Mouse (Mus musculus) erythroid progenitor cell, adult 5-6 weeks (primary cell): ENCODE data around the gene Flot1. TPM values are rescaled to one million over a fixed set of nuclear protein-coding genes. Genes with fewer than 3 reads are reported as not detected.

Experiments
- ATAC-seq: replicated peaks from 2 replicates; pipeline ENCODE4 v1.8.0; 2016; ENCODE audit warnings: moderate number of reproducible peaks, mild to moderate bottlenecking, moderate TSS enrichment, inconsistent platforms; ENCODE audit not compliant: poor library complexity, low FRiP score, severe bottlenecking
- total RNA-seq, 2 experiments: library from RNA; stranded (forward) in 1 of 2; stranded (reverse) in 1 of 2; fragments of 150-400 nt in 1 of 2; fragments of 186-747, 209-891 nt in 1 of 2; gene quantifications; 2 replicates each; pipeline versions ENCODE4 v1.2.3 to v1.2.4; 2015 to 2017; ENCODE audit warnings: low replicate concordance in 2 of 2

Flot1 gene
- total RNA-seq, 2 experiments from 2014 or later, result 19.3 to 29.1 TPM

- ATAC-seq, result no peak
Measured at GRCm38 (mm10) chr17:35809395-35809794, 13.6 kb upstream of the Flot1 start.

DNA sequence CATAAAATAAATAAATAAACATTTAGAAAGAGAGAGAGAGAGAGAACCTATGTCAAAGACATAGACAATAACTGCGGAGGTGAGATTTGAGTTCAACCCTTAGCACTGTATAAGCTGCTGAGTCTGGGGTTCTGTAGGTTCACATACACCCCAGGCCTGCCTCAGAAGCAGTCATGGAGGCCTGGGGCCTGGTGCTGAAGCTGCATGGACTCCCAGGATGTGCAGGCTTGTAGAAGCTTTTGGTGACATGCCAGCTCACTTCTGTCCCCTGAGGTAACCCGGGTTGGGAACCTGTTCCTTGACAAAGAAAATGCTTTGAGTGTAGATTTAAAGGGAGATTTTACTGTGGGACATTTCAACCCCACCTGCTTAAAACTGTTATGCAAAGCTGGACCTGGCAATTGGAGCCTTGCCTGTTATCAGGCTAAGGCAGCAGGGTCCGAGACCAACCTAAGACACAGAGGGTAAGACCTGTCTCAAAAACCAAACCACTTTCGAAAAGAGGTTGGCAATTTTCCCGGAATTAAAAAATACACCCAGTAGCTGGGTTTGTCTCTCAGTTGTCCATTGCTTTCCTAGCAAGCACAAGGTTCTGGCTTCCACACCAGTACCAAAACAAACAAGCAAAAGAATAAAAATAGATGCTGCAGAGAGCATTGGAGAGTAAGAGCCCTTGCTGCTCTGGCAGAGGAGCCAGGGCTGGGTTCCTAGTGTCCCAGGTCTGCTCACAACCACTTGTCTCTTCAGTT is 12.0 kb upstream of the Flot1 start:
- ATAC-seq, result no peak

DNA sequence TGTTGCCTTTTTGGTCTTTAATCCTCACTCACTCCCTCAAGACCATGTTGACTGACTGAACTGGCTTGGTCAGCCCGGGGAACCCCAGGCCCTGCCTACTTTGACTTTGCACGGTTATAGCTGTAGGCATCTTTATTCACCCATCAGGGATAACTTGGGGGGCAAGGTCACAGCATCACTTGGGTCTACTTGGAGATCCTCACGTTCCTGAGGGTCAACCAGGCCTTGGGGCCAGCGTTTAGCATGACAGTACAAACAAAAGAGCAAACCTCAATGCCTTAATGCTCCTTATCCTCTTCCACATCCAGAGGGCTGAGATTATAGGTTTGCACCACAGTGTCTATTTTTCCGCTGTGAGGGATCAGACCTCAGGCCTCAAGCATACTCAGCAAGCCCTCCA is 10.7 kb upstream of the Flot1 start:
- no peak for ATAC-seq

DNA sequence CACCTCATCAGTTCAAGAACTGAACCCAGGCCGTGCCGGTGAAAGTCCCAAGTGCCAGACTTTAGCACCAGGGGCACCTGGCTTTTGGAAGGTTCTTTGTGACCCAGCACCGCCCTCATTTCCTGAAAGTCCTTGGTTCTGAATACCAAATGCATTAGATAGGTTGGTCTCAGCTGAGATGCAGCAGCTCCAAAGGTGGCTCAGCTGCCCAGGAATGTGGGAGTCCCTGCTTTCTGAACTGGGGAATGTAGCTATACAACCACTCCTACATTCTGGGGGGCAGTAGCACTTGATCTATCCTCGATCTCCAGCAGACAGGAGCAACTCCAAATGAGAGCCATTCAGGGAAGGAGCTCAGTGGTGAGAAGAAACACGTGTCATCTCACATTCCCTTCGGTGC is 10.3 kb upstream of the Flot1 start:
- no peak for ATAC-seq

DNA sequence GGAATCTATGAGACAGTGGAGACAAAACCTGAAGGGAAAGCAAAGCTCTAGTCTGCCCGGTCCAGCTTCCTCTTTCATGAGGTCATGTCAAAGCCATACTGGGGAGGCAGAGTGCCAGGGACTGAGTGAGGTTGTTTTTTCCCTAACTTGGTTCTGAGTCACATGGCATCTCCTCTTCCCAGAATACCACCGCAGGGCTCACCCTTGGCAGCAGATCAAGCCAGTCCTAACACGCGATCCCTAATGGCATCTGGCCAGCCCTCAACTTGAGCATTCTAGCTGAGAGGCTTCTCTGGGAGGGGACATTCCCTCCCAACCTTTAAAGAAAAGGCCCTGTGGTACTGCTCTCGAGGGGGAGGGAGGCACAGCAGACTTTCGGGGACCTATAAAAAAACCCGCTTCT is 9.8 kb upstream of the Flot1 start:
- ATAC-seq, result no peak

GRCm38 (mm10) chr17:35813653-35814052 is 9.4 kb upstream of the Flot1 start:
- 0 out of 2 replicates have a peak, but pooled peaks have one; percentile 20 for ATAC-seq

DNA sequence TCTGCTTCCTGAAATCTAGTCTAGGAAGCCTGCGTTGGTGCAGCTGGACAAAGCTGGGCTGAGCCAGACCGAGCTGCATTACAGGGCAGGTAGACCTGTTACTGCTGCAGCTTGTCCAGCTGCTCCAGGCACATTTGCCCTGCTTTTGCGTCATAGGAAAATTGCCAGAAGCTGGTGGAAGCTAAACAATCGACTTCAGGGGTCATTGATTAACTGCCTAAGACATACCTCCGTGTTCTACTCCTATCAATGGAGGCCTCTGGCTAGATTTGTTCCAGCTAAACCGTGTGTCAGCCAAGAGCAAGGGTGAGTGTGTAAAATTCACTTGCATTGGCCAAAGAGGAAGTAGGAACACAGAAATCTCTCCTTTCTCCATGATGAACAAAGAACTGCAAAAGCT is 8.4 kb upstream of the Flot1 start:
- no peak for ATAC-seq

GRCm38 (mm10) chr17:35815836-35816235 is 7.2 kb upstream of the Flot1 start:
- ATAC-seq, result no peak

DNA sequence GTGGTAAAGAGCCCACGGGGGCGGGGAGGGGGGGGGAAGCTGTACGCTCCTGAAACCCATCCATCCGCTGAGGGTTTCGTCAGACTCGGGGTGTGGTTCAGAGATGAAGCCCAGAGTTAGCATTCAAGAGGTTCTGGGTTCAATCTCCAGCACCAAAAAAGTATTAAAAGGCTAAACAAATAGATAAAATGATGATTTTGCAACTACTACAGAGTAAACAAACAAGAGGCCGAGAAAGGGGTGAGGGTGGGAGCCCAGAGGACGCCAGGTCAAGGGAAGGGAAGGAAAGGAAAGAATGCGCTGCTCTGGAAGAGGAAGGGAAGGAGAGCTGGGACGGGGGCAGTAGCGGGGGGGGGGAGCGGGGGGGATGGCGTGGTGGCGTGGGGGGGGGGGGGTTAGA is 6.3 kb upstream of the Flot1 start:
- no peak for ATAC-seq

- no peak for ATAC-seq
Measured at GRCm38 (mm10) chr17:35817226-35817625, 5.8 kb upstream of the Flot1 start.

DNA sequence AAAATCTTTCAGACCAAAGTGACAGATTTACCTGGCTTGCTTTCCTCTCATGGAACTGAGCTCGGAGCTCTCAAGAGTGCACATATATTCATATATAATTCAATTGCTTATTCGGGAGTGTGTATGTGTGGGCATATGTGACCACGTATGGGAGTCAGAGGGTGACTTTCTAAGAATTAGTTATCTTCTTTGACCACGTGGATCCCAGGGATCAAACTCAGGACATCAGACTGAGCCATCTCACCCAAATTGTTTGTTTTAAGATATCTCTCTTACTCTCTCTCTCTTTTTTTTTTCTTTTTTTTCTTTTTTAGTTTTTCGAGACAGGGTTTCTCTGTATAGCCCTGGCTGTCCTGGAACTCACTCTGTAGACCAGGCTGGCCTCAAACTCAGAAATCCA is 2.9 kb upstream of the Flot1 start:
- ATAC-seq, result no peak

GRCm38 (mm10) chr17:35821439-35822430 is 1.3 kb upstream of the Flot1 start, which contains the start of gene Ier3:
Gene Ier3, plus strand, starts transcription at chr17:35821684.
- ATAC-seq, result peak; percentile 33

- ATAC-seq, result 0 out of 2 replicates have a peak, but pooled peaks have one; percentile 13
Measured at GRCm38 (mm10) chr17:35822564-35822963, 466 bp upstream of the Flot1 start.

GRCm38 (mm10) chr17:35824402-35824801 is 1.4 kb downstream of the Flot1 start:
- no peak for ATAC-seq

GRCm38 (mm10) chr17:35825109-35825850 is 2.2 kb downstream of the Flot1 start:
- ATAC-seq, result no peak

GRCm38 (mm10) chr17:35829737-35830136 is 6.7 kb downstream of the Flot1 start:
- ATAC-seq, result peak; percentile 97

DNA sequence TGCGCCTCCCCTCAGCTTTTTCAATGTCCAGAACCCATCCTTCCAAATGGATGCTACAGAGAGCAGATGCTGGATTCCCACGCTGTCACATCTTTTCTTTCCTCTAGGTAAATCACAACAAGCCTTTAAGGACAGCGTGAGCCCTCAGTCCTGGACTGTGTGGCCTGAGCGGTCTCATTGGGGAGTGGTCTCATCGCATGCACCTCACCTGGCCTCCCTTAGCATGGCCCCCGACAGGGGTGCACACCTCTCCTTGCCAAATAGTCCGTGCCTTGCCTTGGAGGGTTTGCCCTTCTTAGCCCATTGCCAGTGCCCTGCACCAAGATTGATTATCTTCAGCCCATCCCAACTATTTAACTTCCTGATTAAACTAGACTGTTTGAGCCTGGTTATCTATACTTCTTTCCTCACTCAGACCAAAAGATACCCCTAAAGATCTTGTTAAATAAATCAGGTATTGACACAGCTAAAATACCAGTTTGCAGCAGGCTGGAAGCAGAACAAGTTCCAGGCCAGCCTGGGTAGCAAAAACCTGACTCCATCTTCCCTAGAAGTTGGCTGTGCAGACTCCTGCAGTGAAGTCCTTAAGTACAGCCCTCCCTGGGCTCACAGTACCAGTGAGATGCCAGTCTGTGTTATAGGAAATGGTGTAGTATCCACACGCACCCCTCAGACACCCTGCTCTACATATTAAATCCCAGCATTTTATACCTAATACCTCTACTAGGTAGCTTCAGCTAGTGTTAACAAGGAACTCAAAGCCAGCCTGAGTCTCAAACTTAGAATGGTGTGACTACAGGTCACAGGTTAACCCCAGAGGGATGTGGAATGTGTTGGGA is 9.6 kb downstream of the Flot1 start:
- ATAC-seq, result no peak

DNA sequence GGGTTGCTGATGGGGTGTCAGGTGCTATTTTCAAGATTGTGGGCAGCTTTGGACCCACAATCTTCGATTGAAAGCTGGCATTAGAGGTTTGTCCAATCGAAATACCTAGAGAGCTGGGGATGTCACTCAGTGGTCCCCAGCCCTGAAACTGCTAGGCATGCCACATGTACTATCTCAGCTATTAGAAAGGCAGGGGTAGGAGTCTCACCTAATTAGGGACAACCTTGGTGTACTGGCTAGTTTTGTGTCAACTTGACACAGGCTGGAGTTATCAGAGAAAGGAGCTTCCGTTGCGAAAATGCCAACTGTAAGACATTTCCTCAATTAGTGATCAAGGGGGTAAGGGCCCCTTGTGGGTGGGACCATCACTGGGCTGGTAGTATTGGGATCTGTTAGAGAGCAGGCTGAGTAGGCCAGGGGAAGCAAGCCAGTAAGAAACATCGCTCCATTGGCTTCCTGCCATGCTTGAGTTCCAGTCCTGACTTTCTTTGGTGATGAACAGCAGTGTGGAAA is 10.3 kb downstream of the Flot1 start:
- no peak for ATAC-seq

- ATAC-seq, result no peak
Measured at GRCm38 (mm10) chr17:35833894-35834293, 10.9 kb downstream of the Flot1 start.
